Mouse (Mus musculus) liver, adult 2 months (tissue): ENCODE measurements around the gene Il5.

Experiments used
- CTCF ChIP-seq: fragments of 200-500 bp; IDR thresholded peaks from 2 replicates; pipeline ENCODE4 v1.5.1; 2011; ENCODE audit warnings: low read depth, low read length, control low read depth
- POLR2A ChIP-seq: fragments of 200-500 bp; IDR thresholded peaks from 2 replicates; pipeline ENCODE4 v1.6.1; 2011; ENCODE audit warnings: low read length, control low read depth; ENCODE audit not compliant: insufficient read depth; ENCODE audit errors: extremely low read depth

DNA sequence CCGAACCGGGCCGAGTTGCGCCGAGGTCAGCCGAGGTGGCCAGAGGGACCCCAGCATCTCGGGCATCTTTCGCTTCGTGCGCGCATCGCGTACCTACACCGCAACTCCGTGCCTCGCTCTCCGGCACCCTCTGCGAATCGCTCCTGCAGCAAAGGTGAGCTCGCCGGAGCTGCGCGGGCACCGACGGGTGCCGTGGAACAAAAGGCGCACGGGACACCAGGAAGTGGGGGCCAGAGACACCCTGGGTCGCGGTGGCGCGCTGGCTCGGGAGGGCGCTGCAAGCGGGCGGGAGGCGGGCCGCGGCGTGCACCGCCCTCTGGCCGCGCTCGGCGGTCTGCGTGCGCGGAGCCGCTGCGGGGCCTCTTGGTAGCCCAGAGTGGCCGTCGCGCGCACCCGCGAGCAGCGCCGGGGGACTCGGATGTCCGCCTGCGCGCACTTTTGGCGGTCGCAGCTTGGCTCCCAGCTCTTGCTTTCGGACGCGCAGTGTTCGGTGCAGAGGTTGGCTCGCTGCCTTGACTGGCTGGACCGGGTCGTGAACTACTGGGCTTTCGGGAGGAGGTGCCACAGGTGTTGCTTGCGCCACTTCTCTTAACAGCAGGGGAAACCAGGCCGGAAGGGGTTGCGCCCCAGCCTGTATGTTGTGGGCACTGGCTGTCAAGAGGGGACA is 49.7 kb downstream of the Il5 start:
- no peak for TF ChIP-seq CTCF
- 0 out of 2 replicates have a peak, but pooled peaks have one; percentile 21 for TF ChIP-seq POLR2A
